Mouse (Mus musculus) lung, adult 2 months (tissue): Measurements from ENCODE around the gene Kbtbd8.

Experiments used
- CTCF ChIP-seq: fragments of 200-500 bp; IDR thresholded peaks from 2 replicates; pipeline ENCODE4 v1.5.1; 2011; ENCODE audit warnings: mild to moderate bottlenecking, low read length, control low read depth; ENCODE audit not compliant: insufficient read depth
- POLR2A ChIP-seq: fragments of 200-500 bp; IDR thresholded peaks from 2 replicates; pipeline ENCODE4 v1.6.1; 2011; ENCODE audit warnings: low read depth, mild to moderate bottlenecking, control low read depth, low read length, borderline replicate concordance; ENCODE audit errors: extremely low read depth

DNA sequence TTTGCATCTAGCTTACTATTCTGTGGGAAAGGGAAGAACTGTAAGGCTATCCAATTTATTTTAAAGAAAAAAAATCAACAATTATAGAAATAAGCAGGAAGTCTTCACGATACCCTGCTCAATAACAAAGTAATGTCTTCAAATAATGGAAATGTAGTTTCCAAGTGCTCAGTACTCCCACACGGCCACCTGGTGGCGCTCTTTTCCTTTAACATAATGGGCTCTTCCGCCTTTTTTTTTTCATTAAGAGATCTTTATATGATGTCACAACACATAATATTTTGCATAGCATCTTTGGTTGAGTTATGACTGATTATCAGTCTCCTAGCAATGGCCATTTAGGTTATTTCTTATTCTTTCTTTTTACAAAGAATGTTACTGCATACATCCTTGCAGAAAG, 29.0 kb upstream of the Kbtbd8 start:
- no peak for TF ChIP-seq CTCF
- TF ChIP-seq POLR2A: no peak
